Comparison of ENCODE assay signal across 7 mouse cellular contexts in genomic region chr3:94372641-94373040, GRCm38 (mm10). TPM values are rescaled to one million over a fixed set of nuclear protein-coding genes. Genes with fewer than 3 reads are reported as not detected.
A peak's percentile ranks its signal among the peaks of the same experiment; 100 is the strongest.
DNase-seq lines count a peak whose midpoint lies in the region; ATAC-seq and TF ChIP-seq lines count a peak whose summit lies in the region.

Gene Rorc, plus strand, starts transcription at chr3:94372794.

- peak; percentile 58 for ATAC-seq in intestine, embryonic 16.5 days
- peak; percentile 69 for ATAC-seq in liver, postnatal 0 days
- ATAC-seq in stomach, embryonic 14.5 days (ENCODE audit: insufficient number of reproducible peaks, insufficient read depth, low FRiP score, low read depth), result no peak

- peak within 1 kb of the TSS; percentile 52 for H3K27ac ChIP-seq in intestine, embryonic 16.5 days (ENCODE audit: low read length)
- H3K27ac ChIP-seq in liver, postnatal 0 days (ENCODE audit: low read depth), result peak within 1 kb of the TSS; percentile 72
- peak within 1 kb of the TSS; percentile 22; the same call in 1 of the 2 replicates for H3K27ac ChIP-seq in stomach, embryonic 14.5 days (ENCODE audit: low read length)

- no peaks in the 10 kb centered on the region for H3K27me3 ChIP-seq in intestine, embryonic 16.5 days (replicated peaks; ENCODE audit: control insufficient read depth, insufficient read depth, low read length)
- H3K27me3 ChIP-seq in liver, postnatal 0 days (ENCODE audit: insufficient read depth, low read length), result no peaks in the 10 kb centered on the region
- no peaks in the 10 kb centered on the region for H3K27me3 ChIP-seq in stomach, embryonic 14.5 days (ENCODE audit: control insufficient read depth, insufficient read depth, low read length)

- no peaks in the 10 kb centered on the region for H3K36me3 ChIP-seq in intestine, embryonic 16.5 days (ENCODE audit: control insufficient read depth, insufficient read depth, low read length)
- H3K36me3 ChIP-seq in liver, postnatal 0 days (replicated peaks; ENCODE audit: insufficient read depth, low read length), result no peaks in the 10 kb centered on the region
- no peaks in the 10 kb centered on the region for H3K36me3 ChIP-seq in stomach, embryonic 14.5 days (ENCODE audit: control insufficient read depth, insufficient read depth, low read length)

- peak within 1 kb of the TSS; percentile 53 for H3K4me2 ChIP-seq in intestine, embryonic 16.5 days (ENCODE audit: low read depth, low read length)
- peak within 1 kb of the TSS; percentile 66 for H3K4me2 ChIP-seq in liver, postnatal 0 days (ENCODE audit: low read depth, low read length)
- H3K4me2 ChIP-seq in stomach, embryonic 14.5 days (replicated peaks; ENCODE audit: low read depth, low read length), result peak within 1 kb of the TSS; percentile 35

- TF ChIP-seq CTCF in liver, postnatal 0 days (IDR thresholded peaks at IDR 0.05; ENCODE audit: low read depth), result no peak

- H3K4me3 ChIP-seq in intestine, embryonic 16.5 days (ENCODE audit: low read length), result peak within 1 kb of the TSS; percentile 44
- peak within 1 kb of the TSS; percentile 50 for H3K4me3 ChIP-seq in liver, postnatal 0 days (ENCODE audit: low read depth, low read length)
- peak within 1 kb of the TSS; percentile 17; the same call in 1 of the 2 replicates for H3K4me3 ChIP-seq in stomach, embryonic 14.5 days (ENCODE audit: low read depth, low read length)

- peak; percentile 61 for DNase-seq in adrenal gland, adult 8-10 months
- peak; percentile 76 for DNase-seq in cerebellum, adult 9-10 months
- peak; percentile 98 for DNase-seq in heart, adult 11 months
- peak; percentile 50 for DNase-seq in liver, postnatal 0 days
- no peak for DNase-seq in embryo, embryonic 10.5 days (ENCODE audit: low spot score)

- 15% methylated on average over 5 of the region's 5 CpGs for WGBS in intestine, embryonic 16.5 days
- 23% methylated on average over 5 of the region's 5 CpGs for WGBS in liver, postnatal 0 days (ENCODE audit: insufficient replicate concordance)
- WGBS in stomach, embryonic 14.5 days, result 28% methylated on average over 5 of the region's 5 CpGs

- H3K9ac ChIP-seq in intestine, embryonic 16.5 days (ENCODE audit: low read depth, low read length), result peak within 1 kb of the TSS; percentile 50
- peak within 1 kb of the TSS; percentile 62 for H3K9ac ChIP-seq in liver, postnatal 0 days (replicated peaks)
- H3K9ac ChIP-seq in stomach, embryonic 14.5 days (replicated peaks; ENCODE audit: low read depth, low read length), result no peak within 1 kb of the TSS

- peaks cover 30% of the 10 kb centered on the region for H3K4me1 ChIP-seq in intestine, embryonic 16.5 days (ENCODE audit: control insufficient read depth, insufficient read depth, low read length)
- peaks cover 17% of the 10 kb centered on the region for H3K4me1 ChIP-seq in liver, postnatal 0 days (ENCODE audit: insufficient read depth)
- peaks cover 7% of the 10 kb centered on the region; the same call in 1 of the 2 replicates for H3K4me1 ChIP-seq in stomach, embryonic 14.5 days (ENCODE audit: control insufficient read depth, insufficient read depth, low read length)

- no peaks in the 10 kb centered on the region for H3K9me3 ChIP-seq in intestine, embryonic 16.5 days (ENCODE audit: control insufficient read depth, low read length)
- H3K9me3 ChIP-seq in liver, postnatal 0 days (ENCODE audit: low read length), result no peaks in the 10 kb centered on the region
- no peaks in the 10 kb centered on the region for H3K9me3 ChIP-seq in stomach, embryonic 14.5 days (ENCODE audit: control insufficient read depth, low read depth, low read length)

- no peak for TF ChIP-seq EP300 in liver, postnatal 0 days (IDR thresholded peaks at IDR 0.05; ENCODE audit: low read depth)

RNA-seq across cellular contexts. Expression of gene Rorc, which starts in this region (rescaled TPM):
- total RNA-seq in adrenal gland, adult 8-10 months (2022), result 10 to 100 TPM; 14.6 to 27.6 (median 23.6) TPM
- polyA plus RNA-seq in intestine, embryonic 16.5 days (2015; fragmentation: Nextera tagmentation; extraction: Ambion mirVana), result 11.8 and 14.6 TPM in 2 replicates
- polyA plus RNA-seq in liver, postnatal 0 days (2015; fragmentation: Nextera tagmentation; extraction: Ambion mirVana), result 5.4 and 6.6 TPM in 2 replicates
- 4.2 and 5.3 TPM in 2 replicates for polyA plus RNA-seq in stomach, embryonic 14.5 days (2014; fragmentation: Nextera tagmentation; extraction: Ambion mirVana)

Comparison
In these comparisons a context has a peak if more than half of its experiments do, and no peak if none do; other contexts are left out.
1. H3K27ac ChIP-seq: peak in every context shown above with its lines; median percentile 72 in liver, postnatal 0 days; 52 in intestine, embryonic 16.5 days; 22 in stomach, embryonic 14.5 days.